Mouse (Mus musculus): ENCODE data around the gene Myo15b. TPM values are rescaled to one million over a fixed set of nuclear protein-coding genes. Genes with fewer than 3 reads are reported as not detected.
A peak's percentile ranks its signal among the peaks of the same experiment; 100 is the strongest.

Myo15b gene
- total RNA-seq, 2 experiments from 2014 or later, result not detected

DNA sequence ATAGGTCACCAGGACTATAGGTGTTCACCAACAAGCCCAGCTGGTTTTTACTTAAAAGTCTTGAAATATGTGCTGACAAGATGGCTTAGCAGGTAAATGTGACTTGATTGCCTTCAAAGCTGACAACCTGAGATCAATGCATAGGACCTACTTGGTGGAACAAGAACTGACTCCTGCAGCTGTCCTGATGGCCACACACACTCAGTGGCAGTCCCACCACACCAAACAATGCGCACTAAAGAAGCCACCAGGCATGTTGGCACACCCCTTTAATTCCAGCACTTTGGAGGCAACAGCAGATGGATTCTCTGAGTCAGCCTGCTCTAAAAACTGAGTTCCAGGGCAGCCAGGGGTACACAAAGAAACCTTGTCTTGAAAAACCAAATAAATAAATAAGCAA lies 63.8 kb downstream of the Myo15b start:
- ATAC-seq (replicated peaks; ENCODE audit: low FRiP score, poor library complexity, severe bottlenecking), result no peak

DNA sequence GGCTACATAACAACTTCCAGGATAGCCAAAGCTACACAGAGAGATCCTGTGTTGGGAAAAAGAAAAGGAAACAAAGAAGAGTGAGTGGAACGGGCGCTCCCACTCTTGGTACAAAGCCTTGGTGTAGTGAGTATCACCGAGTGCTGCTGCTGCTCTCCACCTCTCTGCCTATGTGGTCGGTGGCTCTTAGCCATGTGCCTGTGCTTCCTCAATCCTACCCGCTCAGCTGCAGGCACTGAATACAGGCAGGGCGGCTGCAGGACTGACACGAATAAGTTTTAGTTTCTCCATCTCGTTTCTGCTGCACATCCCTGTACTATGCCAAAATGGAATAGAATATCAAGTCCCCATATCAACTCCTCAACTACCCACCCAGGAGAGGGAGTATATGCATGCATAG lies 70.8 kb downstream of the Myo15b start:
- ATAC-seq (replicated peaks; ENCODE audit: low FRiP score, poor library complexity, severe bottlenecking), result no peak

GRCm38 (mm10) chr11:115929818-115930217 lies 71.6 kb downstream of the Myo15b start:
- ATAC-seq (replicated peaks; ENCODE audit: low FRiP score, poor library complexity, severe bottlenecking), result no peak

DNA sequence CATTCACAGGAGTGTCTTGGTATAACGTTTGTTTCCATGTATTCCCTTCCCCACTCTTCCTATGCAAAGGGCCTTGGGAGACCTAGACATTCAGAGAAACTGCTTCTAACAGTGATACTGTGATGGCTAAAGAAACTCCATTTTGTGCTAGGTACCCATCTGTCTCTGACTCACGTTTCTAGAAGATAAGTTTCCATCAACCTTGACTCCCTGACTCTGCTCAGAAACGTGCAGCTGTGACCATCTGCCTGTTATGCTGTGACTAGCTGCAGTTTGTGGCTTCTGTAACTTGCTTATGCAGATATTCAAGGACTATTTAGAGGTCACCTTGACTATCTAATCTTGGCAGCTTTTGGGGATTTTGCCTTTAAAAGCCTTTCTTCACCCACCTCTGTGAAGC lies 73.0 kb downstream of the Myo15b start:
- ATAC-seq (replicated peaks; ENCODE audit: low FRiP score, poor library complexity, severe bottlenecking), result no peak

GRCm38 (mm10) chr11:115933108-115933746 lies 75.0 kb downstream of the Myo15b start, which contains the start of the genes Sap30bp and Recql5:
Gene Sap30bp (plus strand): TSS chr11:115933282.
Gene Recql5 (minus strand): TSS chr11:115933477.
- ATAC-seq (replicated peaks; ENCODE audit: low FRiP score, poor library complexity, severe bottlenecking), result peak; percentile 98

GRCm38 (mm10) chr11:115933747-115934110 lies 75.5 kb downstream of the Myo15b start:
- ATAC-seq (replicated peaks; ENCODE audit: low FRiP score, poor library complexity, severe bottlenecking), result no peak

DNA sequence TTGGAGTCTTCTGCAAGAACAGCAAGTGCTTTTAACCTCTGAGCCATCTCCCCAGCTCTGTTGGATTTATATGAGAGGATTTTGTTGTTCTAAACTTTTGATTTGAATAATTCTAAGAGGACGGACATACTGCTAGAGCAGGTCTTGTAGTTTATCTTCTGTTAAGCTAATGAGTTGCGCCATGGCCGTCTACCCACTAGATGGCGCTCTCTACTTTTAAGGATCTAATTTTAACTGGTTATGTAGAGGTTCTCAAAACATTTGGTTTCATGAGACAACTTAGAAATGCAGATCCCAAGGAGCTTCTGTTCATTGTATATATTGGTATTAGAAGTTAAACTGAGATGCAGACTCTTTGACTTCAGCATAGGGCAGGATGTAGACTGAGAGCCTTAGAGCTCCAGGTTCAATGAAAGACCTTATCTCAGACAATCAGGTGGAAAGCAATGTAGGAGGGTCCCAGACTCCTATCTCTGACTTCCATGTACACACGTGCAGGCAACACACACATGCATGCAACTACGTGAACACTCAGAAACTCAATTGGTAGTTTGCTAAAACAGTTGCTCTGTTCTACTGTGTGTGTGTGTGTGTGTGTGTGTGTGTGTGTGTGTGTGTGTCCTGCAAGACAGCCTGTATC lies 81.6 kb downstream of the Myo15b start:
- peak; percentile 80 for ATAC-seq (replicated peaks; ENCODE audit: low FRiP score, poor library complexity, severe bottlenecking)

DNA sequence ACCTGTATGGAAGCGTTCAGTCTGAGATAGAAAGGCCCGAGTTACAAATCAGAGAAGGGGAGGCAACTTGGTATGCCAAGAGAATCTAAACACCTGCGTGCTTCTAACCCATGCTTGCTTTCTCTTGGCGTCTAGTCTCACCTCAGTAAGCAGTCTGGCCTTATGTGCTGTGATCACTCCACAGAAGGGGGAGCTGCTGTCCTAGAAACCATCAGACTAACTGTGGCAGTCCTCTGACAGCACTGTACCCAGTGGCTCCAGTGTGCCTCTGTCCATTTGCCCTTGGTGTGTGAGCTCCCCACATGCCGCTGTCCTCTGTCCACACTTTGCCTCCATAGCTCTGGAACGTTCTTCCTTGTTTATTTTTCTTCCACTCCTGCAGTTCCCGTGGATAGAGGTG lies 83.8 kb downstream of the Myo15b start:
- ATAC-seq (replicated peaks; ENCODE audit: low FRiP score, poor library complexity, severe bottlenecking), result no peak

Other genes starting within 250 kb of the Myo15b start
- 62.3 and 66.7 TPM in 2 replicates for gene Mif4gd, start 245.4 kb upstream of the Myo15b start, total RNA-seq (2015; ENCODE audit: low replicate concordance)
- 36.5 and 69.8 TPM in 2 replicates for gene Mif4gd, start 245.4 kb upstream of the Myo15b start, total RNA-seq (2017; ENCODE audit: low replicate concordance)
- gene Slc25a19, start 230.1 kb upstream of the Myo15b start, total RNA-seq (2015; ENCODE audit: low replicate concordance), result 3.2 and 7.1 TPM in 2 replicates
- 2.0 and 6.4 TPM in 2 replicates for gene Slc25a19, start 230.1 kb upstream of the Myo15b start, total RNA-seq (2017; ENCODE audit: low replicate concordance)
- gene Grb2, start 149.8 kb upstream of the Myo15b start, total RNA-seq (2015; ENCODE audit: low replicate concordance), result 36.8 and 49.5 TPM in 2 replicates
- 10.1 and 29.1 TPM in 2 replicates for gene Grb2, start 149.8 kb upstream of the Myo15b start, total RNA-seq (2017; ENCODE audit: low replicate concordance)
- gene Tmem94, start 93.0 kb upstream of the Myo15b start, total RNA-seq (2015; ENCODE audit: low replicate concordance), result 32.1 and 36.9 TPM in 2 replicates
- 35.2 and 35.3 TPM in 2 replicates for gene Tmem94, start 93.0 kb upstream of the Myo15b start, total RNA-seq (2017; ENCODE audit: low replicate concordance)
- gene Caskin2, start 44.8 kb upstream of the Myo15b start, total RNA-seq (2015; ENCODE audit: low replicate concordance), result 6.7 and 13.0 TPM in 2 replicates
- 5.6 and 6.0 TPM in 2 replicates for gene Caskin2, start 44.8 kb upstream of the Myo15b start, total RNA-seq (2017; ENCODE audit: low replicate concordance)
- gene Tsen54, start 43.7 kb upstream of the Myo15b start, total RNA-seq (2015; ENCODE audit: low replicate concordance), result 4.0 and 12.6 TPM in 2 replicates
- gene Tsen54, start 43.7 kb upstream of the Myo15b start, total RNA-seq (2017; ENCODE audit: low replicate concordance), result 3.6 and 4.3 TPM in 2 replicates
- gene Llgl2, start 34.4 kb upstream of the Myo15b start, total RNA-seq (2015; ENCODE audit: low replicate concordance), result 1.7 TPM in 1 of 2 replicates, not detected in the other
- gene Llgl2, start 34.4 kb upstream of the Myo15b start, total RNA-seq (2017; ENCODE audit: low replicate concordance), result 0.26 and 1.8 TPM in 2 replicates
- 37.7 and 44.7 TPM in 2 replicates for gene Smim5, start 41.6 kb downstream of the Myo15b start, total RNA-seq (2015; ENCODE audit: low replicate concordance)
- gene Smim5, start 41.6 kb downstream of the Myo15b start, total RNA-seq (2017; ENCODE audit: low replicate concordance), result 27.1 and 64.4 TPM in 2 replicates
- 4.3 and 15.1 TPM in 2 replicates for gene Smim6, start 53.6 kb downstream of the Myo15b start, total RNA-seq (2015; ENCODE audit: low replicate concordance)
- 0.23 and 6.4 TPM in 2 replicates for gene Smim6, start 53.6 kb downstream of the Myo15b start, total RNA-seq (2017; ENCODE audit: low replicate concordance)
- 16.6 and 17.6 TPM in 2 replicates for gene Sap30bp, start 74.9 kb downstream of the Myo15b start, total RNA-seq (2015; ENCODE audit: low replicate concordance)
- gene Sap30bp, start 74.9 kb downstream of the Myo15b start, total RNA-seq (2017; ENCODE audit: low replicate concordance), result 224 and 296 TPM in 2 replicates
- gene Recql5, start 75.1 kb downstream of the Myo15b start, total RNA-seq (2015; ENCODE audit: low replicate concordance), result 16.3 and 17.7 TPM in 2 replicates
- 13.8 and 33.5 TPM in 2 replicates for gene Recql5, start 75.1 kb downstream of the Myo15b start, total RNA-seq (2017; ENCODE audit: low replicate concordance)
- gene Itgb4, start 116.3 kb downstream of the Myo15b start, total RNA-seq (2015; ENCODE audit: low replicate concordance), result not detected in 2 replicates
- not detected in 2 replicates for gene Itgb4, start 116.3 kb downstream of the Myo15b start, total RNA-seq (2017; ENCODE audit: low replicate concordance)
- gene Galk1, start 154.3 kb downstream of the Myo15b start, total RNA-seq (2015; ENCODE audit: low replicate concordance), result 3.4 TPM in 1 of 2 replicates, not detected in the other
- 1.3 and 5.1 TPM in 2 replicates for gene Galk1, start 154.3 kb downstream of the Myo15b start, total RNA-seq (2017; ENCODE audit: low replicate concordance)
- 711 and 715 TPM in 2 replicates for gene H3f3b, start 169.6 kb downstream of the Myo15b start, total RNA-seq (2015; ENCODE audit: low replicate concordance)
- gene H3f3b, start 169.6 kb downstream of the Myo15b start, total RNA-seq (2017; ENCODE audit: low replicate concordance), result 555 and 685 TPM in 2 replicates
- gene Unk, start 171.9 kb downstream of the Myo15b start, total RNA-seq (2015; ENCODE audit: low replicate concordance), result 12.2 and 15.1 TPM in 2 replicates
- 24.3 and 29.4 TPM in 2 replicates for gene Unk, start 171.9 kb downstream of the Myo15b start, total RNA-seq (2017; ENCODE audit: low replicate concordance)
- 2.5 and 6.5 TPM in 2 replicates for gene Unc13d, start 219.6 kb downstream of the Myo15b start, total RNA-seq (2015; ENCODE audit: low replicate concordance)
- gene Unc13d, start 219.6 kb downstream of the Myo15b start, total RNA-seq (2017; ENCODE audit: low replicate concordance), result 1.9 and 2.1 TPM in 2 replicates
- 114 and 127 TPM in 2 replicates for gene Wbp2, start 228.6 kb downstream of the Myo15b start, total RNA-seq (2015; ENCODE audit: low replicate concordance)
- gene Wbp2, start 228.6 kb downstream of the Myo15b start, total RNA-seq (2017; ENCODE audit: low replicate concordance), result 43.8 and 56.9 TPM in 2 replicates

Measured in erythroid progenitor cell, adult 5-6 weeks (primary cell).